ENCODE assay signal across 8 mouse cellular contexts in the genomic region with DNA sequence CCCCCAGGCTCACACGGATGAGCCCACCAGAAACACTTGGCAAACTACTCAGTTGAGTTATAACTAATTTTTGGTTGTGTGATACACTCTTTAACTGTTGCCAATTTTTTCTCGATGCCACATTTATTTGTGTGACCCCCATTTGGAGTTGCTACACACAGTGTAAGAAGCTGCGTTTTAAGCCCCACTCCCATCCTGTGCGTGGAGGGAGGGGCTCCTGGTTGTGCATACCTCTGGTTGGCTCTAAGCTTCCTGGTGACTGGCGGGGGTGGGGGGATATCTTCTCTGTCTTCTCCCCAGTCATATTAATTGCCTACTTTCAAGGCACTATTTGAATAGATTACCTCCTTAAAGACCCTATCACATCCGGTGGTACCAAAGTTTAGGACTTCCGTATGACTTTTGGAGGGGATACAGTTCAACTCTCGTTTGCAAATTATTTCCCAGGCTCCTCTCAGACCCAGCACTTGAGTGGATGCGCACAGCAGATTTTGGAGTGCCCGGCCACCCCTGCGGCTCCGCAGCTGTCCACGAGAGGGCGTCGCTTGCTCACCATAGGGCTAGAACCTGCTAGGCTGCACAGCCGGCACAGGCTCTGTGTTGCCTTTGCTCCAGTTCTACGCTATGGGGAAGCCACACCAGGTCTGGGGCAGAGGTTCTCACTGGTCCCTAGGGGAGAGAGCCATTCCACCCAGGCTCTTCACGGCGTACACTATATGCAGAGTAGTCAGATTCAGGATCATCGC.
DNase-seq lines count a peak whose midpoint lies in the region; ATAC-seq and TF ChIP-seq lines count a peak whose summit lies in the region.

No protein-coding gene starts in this region.

- DNase-seq in ES-CJ7 (ENCODE audit: low read depth, low spot score): peak; percentile 92
- DNase-seq in cerebellum, adult 11-12 months: peak; percentile 72
- DNase-seq in forebrain, postnatal 0 days: peak; percentile 71
- DNase-seq in heart, postnatal 36 days: peak; percentile 86 to 92
- peak; percentile 63 to 96 for DNase-seq in layer of hippocampus, adult 2 months (ENCODE audit: low spot score in 2 of 2)
- peak; percentile 88 for DNase-seq in lung, embryonic 14.5 days
- DNase-seq in ovary, postnatal 14 days (ENCODE audit: low spot score): peak; percentile 90
- peak; percentile 87 for DNase-seq in thymus, postnatal 14 days

- peak; percentile 80 for TF ChIP-seq CTCF in forebrain, postnatal 0 days (IDR thresholded peaks at IDR 0.05; ENCODE audit: low read depth)
- TF ChIP-seq CTCF in layer of hippocampus, adult 2 months (conservative IDR thresholded peaks at IDR 0.05): peak; percentile 93
- TF ChIP-seq CTCF in lung, embryonic 14.5 days (IDR thresholded peaks at IDR 0.05; ENCODE audit: low read depth): peak; percentile 94

- H3K4me3 ChIP-seq in forebrain, postnatal 0 days (ENCODE audit: low read depth, low read length): no peak overlapping the region
- H3K4me3 ChIP-seq in layer of hippocampus, adult 2 months: peak overlapping the region; percentile 24; the same call in 1 of the 2 replicates
- H3K4me3 ChIP-seq in lung, embryonic 14.5 days (ENCODE audit: low read depth, low read length): no peak overlapping the region

- peak; percentile 86 for ATAC-seq in forebrain, postnatal 0 days
- ATAC-seq in lung, embryonic 14.5 days (ENCODE audit: insufficient read depth): peak; percentile 88

- 11% methylated on average over 20 of the region's 20 CpGs for WGBS in forebrain, postnatal 0 days
- 10% methylated on average over 20 of the region's 20 CpGs for WGBS in lung, embryonic 14.5 days

- no peak overlapping the region for H3K9ac ChIP-seq in forebrain, postnatal 0 days
- H3K9ac ChIP-seq in lung, embryonic 14.5 days: no peak overlapping the region

- H3K36me3 ChIP-seq in forebrain, postnatal 0 days (ENCODE audit: insufficient read depth): no peaks in the 10 kb centered on the region
- H3K36me3 ChIP-seq in lung, embryonic 14.5 days (ENCODE audit: insufficient read depth): no peaks in the 10 kb centered on the region

- H3K27me3 ChIP-seq in forebrain, postnatal 0 days (ENCODE audit: insufficient read depth, low read length): no peaks in the 10 kb centered on the region
- H3K27me3 ChIP-seq in lung, embryonic 14.5 days (ENCODE audit: insufficient read depth, low read length): no peaks in the 10 kb centered on the region

- no peaks in the 10 kb centered on the region for H3K4me1 ChIP-seq in forebrain, postnatal 0 days (ENCODE audit: insufficient read depth)
- 0 out of 2 replicates have a peak, but pooled peaks cover 4% of the 10 kb centered on the region for H3K4me1 ChIP-seq in lung, embryonic 14.5 days (ENCODE audit: insufficient read depth)

- no peak overlapping the region for H3K4me2 ChIP-seq in forebrain, postnatal 0 days (ENCODE audit: low read depth)
- peak overlapping the region; percentile 38; the same call in 1 of the 2 replicates for H3K4me2 ChIP-seq in lung, embryonic 14.5 days

- no peaks in the 10 kb centered on the region for H3K9me3 ChIP-seq in forebrain, postnatal 0 days (ENCODE audit: low read length)
- no peaks in the 10 kb centered on the region for H3K9me3 ChIP-seq in lung, embryonic 14.5 days (ENCODE audit: low read depth, low read length)

- no peak overlapping the region for H3K27ac ChIP-seq in forebrain, postnatal 0 days (ENCODE audit: low read depth, low read length)
- no peak overlapping the region for H3K27ac ChIP-seq in layer of hippocampus, adult 2 months
- no peak overlapping the region for H3K27ac ChIP-seq in lung, embryonic 14.5 days (ENCODE audit: low read depth)

- intact Hi-C loops in heart, postnatal 36 days (cut with DNase I): loop anchor here (1.0 to 5.0 kb wide), 4 partner anchors 36 to 163 kb away; a partner anchor contains a TSS
